Mouse (Mus musculus) gastrocnemius, postnatal 36 days (tissue): ENCODE data around the gene Vmn1r91. TPM values are rescaled to one million over a fixed set of nuclear protein-coding genes. Genes with fewer than 3 reads are reported as not detected.
"Not testable (repeated sequence)": the region's sequence is repeated elsewhere in the genome, so short reads cannot be mapped to it uniquely, and the experiment has no call there.

ENCODE experiments used
- DNase-seq, 2 experiments: peaks; one replicate each; pipeline ENCODE4 v3.0.0; 2022
- intact Hi-C: fragments of 180-260 bp; cut with DNase I; formaldehyde crosslinking; loops from one replicate; pipeline ENCODE4 v1.15.1; 2025
- long read RNA-seq, 2 experiments: library from polyadenylated mRNA; stranded (forward); transcript quantifications; one replicate each; pipeline ENCODE4 v2.0.0; 2021
- total RNA-seq, 2 experiments: library from RNA; stranded (reverse); gene quantifications; 2 replicates each; pipeline ENCODE4 v1.2.3; 2021

Gene Vmn1r91
- total RNA-seq: not detected
- long read RNA-seq, experiment 1: 0 reads
- long read RNA-seq, experiment 2: 0 reads

DNA sequence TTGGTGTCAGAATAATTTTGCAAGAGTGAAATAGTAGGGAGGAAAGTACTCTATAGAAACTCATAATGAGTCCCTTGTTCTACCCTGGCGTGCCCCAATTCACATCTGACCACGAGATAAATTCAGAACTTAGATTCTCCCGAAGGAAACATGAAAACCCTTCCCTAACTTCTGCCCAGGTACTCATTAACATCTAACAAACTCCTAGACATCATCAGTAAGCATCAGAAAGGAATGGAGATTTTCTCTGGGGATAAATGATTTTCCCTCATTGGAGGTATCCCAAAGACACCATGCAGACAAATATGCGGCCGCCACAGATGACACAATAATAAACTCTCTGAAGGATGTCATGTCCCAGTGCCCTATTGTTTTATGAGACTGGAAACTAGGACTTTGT lies at the start of gene Vmn1r91:
Gene Vmn1r91 (plus strand): TSS at position 301 of the 400 bp plus-strand sequence.
- intact Hi-C loops, DNase-seq: not testable (repeated sequence)

DNA sequence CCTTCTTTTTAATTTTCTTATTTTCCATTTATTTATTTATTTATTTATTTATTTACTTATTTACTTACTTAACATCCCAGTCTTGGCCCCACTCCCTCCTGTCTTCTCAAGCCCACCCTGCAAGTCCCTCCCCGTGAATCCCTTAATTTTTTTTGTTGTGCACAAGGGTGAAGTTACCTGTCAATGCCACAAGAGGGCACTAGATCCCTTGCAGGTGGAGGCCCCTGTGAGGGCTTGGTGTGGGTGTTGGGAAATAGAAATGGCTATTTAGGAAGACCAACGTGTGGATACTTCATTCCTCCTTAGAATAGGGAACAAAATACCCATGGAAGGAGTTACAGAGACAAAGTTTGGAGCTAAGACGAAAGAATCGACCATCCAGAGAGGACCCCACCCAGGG lies 35.4 kb upstream of the Vmn1r91 start:
- intact Hi-C loops, DNase-seq: not testable (repeated sequence)

DNA sequence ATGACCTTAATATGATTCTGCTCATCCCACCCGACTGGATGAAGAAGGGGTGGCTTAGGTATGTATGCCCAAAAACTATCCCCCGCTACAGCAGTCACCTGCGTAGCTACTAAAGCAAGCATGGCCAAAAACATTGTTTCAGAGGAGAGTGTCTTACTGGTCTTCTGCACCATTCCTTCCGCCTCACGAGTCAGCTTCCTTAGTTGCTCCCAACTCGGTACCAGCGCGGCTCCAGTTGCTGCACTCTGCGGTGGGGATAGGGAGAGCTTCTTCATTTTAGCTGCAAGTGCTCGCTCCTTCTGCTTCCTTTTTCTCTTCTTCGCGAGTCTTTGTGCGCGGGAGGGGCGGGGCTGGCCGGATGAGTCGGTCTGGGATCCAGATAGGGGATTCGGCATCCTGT lies 21.4 kb upstream of the Vmn1r91 start:
- DNase-seq, intact Hi-C loops: not testable (repeated sequence)

DNA sequence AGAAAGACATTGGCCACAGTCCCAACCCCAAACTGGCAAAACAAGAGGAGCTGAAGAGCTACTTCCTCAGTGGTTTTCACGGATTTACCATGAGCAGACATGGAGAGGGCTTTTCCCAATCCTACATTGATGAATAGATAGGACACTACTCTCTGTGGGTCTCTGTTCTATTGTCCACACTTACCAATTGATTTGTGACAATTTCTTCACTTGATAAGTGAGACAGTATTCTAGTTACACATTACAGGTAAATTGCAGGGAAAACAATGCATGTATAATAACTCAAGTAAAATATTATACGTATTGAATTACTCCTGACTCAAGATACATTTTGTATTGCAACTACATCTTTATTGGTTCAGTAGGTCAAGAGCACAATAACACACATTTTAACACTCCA lies 23.0 kb downstream of the Vmn1r91 start, which contains the start of gene Gm16442:
Gene Gm16442 (minus strand): TSS at position 101 of the 400 bp plus-strand sequence.
- DNase-seq, intact Hi-C loops: not testable (repeated sequence)

DNA sequence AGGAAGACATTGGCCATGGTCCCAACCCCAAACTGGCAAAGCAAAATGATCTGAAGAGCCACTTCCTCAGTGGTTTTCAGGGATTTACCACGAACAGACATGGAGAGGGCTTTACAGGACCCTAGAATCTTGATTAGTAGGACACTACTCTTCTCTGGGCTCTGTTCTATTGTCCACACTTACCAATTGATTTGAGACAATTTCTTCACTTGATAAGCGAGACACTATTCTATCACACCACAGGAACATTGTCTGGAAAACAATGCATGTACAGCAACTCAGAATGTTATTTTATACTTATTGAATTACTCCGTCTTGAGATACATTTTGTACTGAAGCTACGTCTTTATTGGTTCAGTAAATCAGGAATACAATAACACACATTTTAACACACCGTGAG lies 39.5 kb downstream of the Vmn1r91 start, which contains the start of gene Vmn1r93:
Gene Vmn1r93 (minus strand): TSS at position 101 of the 400 bp plus-strand sequence.
- DNase-seq, intact Hi-C loops: not testable (repeated sequence)

Other genes with a start within 250 kb of the Vmn1r91 start
- gene Gm19345, start 247.7 kb upstream of the Vmn1r91 start, total RNA-seq: not detected
- not detected for gene Ceacam16, start 238.4 kb upstream of the Vmn1r91 start, total RNA-seq
- not detected for gene Ceacam19, start 211.7 kb upstream of the Vmn1r91 start, total RNA-seq
- 1 to 10 TPM; 4.6 to 7.7 TPM for gene Pvr, start 178.5 kb upstream of the Vmn1r91 start, total RNA-seq
- gene Igsf23, start 148.9 kb upstream of the Vmn1r91 start, total RNA-seq: not detected
- not detected for gene Ceacam20, start 134.3 kb upstream of the Vmn1r91 start, total RNA-seq
- not detected for gene Nlrp9b, start 108.2 kb upstream of the Vmn1r91 start, total RNA-seq
- gene Gm16442, start 22.9 kb downstream of the Vmn1r91 start, total RNA-seq: not detected
- not detected for gene Vmn1r93, start 39.4 kb downstream of the Vmn1r91 start, total RNA-seq
- not detected for gene Vmn1r94, start 68.7 kb downstream of the Vmn1r91 start, total RNA-seq
- gene Vmn1r95, start 94.0 kb downstream of the Vmn1r91 start, total RNA-seq: not detected
- gene Gm6164, start 105.9 kb downstream of the Vmn1r91 start, total RNA-seq: not detected
- not detected for gene Gm4498, start 134.1 kb downstream of the Vmn1r91 start, total RNA-seq
- gene Gm5890, start 163.2 kb downstream of the Vmn1r91 start, total RNA-seq: not detected
- gene Gm4133, start 234.4 kb downstream of the Vmn1r91 start, total RNA-seq: not detected